Mouse (Mus musculus): ENCODE measurements around the gene Mepce. TPM values are rescaled to one million over a fixed set of nuclear protein-coding genes. Genes with fewer than 3 reads are reported as not detected.
A peak's percentile ranks its signal among the peaks of the same experiment; 100 is the strongest.
"Not testable (repeated sequence)": the region's sequence is repeated elsewhere in the genome, so short reads cannot be mapped to it uniquely, and the experiment has no call there.

Mepce gene
- polyA plus RNA-seq (2011; ENCODE audit: insufficient read depth, insufficient read length, low replicate concordance, missing spikeins), result 25.6 and 45.6 TPM in 2 replicates

DNA sequence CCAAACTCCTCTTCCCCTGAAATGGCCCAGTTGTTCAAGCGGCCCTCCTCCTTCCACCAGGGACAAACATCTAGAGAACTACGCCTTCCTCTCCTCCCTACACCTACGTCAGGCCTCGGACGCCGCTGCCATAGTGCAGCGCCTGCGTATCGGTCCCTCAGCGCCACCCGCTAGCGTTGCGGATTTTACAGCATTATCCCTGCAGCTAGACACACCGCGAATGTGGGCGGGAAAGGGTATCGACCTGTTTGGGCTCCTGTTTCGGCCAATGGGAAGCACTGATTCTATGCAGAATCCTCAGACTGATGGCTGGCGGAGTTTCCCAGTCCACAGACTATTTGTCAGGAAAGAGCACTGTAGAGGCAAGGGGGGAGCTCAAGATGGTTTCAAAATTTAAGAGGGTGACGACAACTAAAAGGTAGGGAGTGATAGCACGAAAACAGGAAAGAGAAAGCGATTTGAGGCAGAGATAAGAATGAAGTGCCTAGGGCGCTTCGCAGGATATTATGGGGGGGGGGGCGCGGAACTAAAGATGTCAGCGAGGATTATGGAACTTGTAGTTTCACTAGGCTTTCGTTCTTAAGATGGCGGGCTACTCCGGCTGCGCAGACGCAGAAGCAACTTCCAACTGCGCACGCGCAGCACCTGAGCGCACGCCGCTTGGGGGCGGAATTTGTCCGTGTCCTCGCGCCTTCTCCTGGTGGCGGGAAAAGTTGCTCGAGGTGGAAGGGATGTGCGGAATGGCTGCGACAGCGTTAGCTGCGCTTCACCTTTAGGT, at the start of gene Mepce, which contains the start of gene Zcwpw1:
Mepce (minus strand) TSS at position 505 of the 778 bp plus-strand sequence.
Zcwpw1 (plus strand) TSS at position 648 of the 778 bp plus-strand sequence.
- TF ChIP-seq CTCF (IDR thresholded peaks at IDR 0.05; ENCODE audit: control insufficient read depth, insufficient read depth, low read length) (peak; percentile 72), POLR2A (IDR thresholded peaks at IDR 0.05; ENCODE audit: borderline replicate concordance, control insufficient read depth, low read depth, low read length) (peak; percentile 84; the same call in 1 of the 2 replicates)

DNA sequence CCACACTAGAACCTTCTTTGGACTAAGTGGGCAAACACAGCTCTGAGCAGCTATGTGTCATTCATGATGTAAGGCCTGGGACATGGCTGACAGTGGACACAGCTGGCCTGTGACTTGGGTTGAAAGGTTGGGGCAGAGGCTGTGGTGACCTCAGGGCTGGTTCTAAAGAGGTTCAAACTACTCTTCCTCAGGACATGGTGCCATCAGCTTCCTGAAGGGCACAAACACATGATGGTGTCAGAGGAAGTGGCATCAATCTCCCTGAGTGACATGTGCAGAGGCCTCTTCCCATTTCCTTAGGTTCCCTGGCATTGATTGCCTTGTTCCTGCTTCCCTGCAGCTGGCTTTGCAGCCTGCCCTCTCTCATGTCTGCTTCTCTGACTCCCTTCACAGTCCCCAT, 49.7 kb upstream of the Mepce start:
- not testable (repeated sequence) for H3K4me3 ChIP-seq (replicated peaks; ENCODE audit: control insufficient read depth, low read depth, low read length); H3K4me1 ChIP-seq (ENCODE audit: control insufficient read depth, insufficient read depth, low read length)
- peak overlapping the region; percentile 88; the same call in 1 of the 2 replicates for H3K27ac ChIP-seq (ENCODE audit: control insufficient read depth, insufficient read depth, low read depth, low read length, poor library complexity)

More for the DNA sequence above, at the start of gene Mepce, which contains the start of gene Zcwpw1:
- H3K4me3 ChIP-seq (replicated peaks; ENCODE audit: control insufficient read depth, low read depth, low read length), result peak within 1 kb of the TSS; percentile 79
- WGBS, result under 1% methylated on average over 48 of the region's 48 CpGs
- peaks cover 8% of the 10 kb centered on the region for H3K4me1 ChIP-seq (ENCODE audit: control insufficient read depth, insufficient read depth, low read length)
- H3K27ac ChIP-seq (ENCODE audit: control insufficient read depth, insufficient read depth, low read depth, low read length, poor library complexity), result peak within 1 kb of the TSS; percentile 94

DNA sequence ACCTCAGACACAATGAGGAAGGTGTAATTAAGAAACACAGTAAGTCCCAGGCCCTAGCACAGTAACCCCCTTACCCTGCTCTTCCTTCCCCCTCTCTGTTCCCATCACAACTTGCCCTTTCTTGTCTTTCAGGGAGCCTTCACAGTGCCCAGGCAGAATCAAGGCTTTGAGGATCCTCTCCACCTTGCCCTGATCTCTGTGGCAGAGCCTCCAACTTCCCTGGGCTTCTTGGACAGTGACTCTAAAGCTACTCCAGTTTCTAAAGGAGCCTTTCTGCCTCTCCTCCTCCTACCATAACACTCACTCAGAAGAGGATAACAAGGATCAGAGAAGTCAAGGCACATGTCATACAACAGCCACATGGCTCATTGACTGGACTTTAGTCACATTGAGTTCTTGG, 49.2 kb upstream of the Mepce start:
- H3K27ac ChIP-seq (ENCODE audit: control insufficient read depth, insufficient read depth, low read depth, low read length, poor library complexity), result peak overlapping the region; percentile 88
- H3K4me3 ChIP-seq (replicated peaks; ENCODE audit: control insufficient read depth, low read depth, low read length), result no peak overlapping the region
- H3K4me1 ChIP-seq (ENCODE audit: control insufficient read depth, insufficient read depth, low read length), result peaks cover 3% of the 10 kb centered on the region; the same call in 1 of the 2 replicates
- no peak for TF ChIP-seq POLR2A (IDR thresholded peaks at IDR 0.05; ENCODE audit: borderline replicate concordance, control insufficient read depth, low read depth, low read length)
- no peak for TF ChIP-seq CTCF (IDR thresholded peaks at IDR 0.05; ENCODE audit: control insufficient read depth, insufficient read depth, low read length)

DNA sequence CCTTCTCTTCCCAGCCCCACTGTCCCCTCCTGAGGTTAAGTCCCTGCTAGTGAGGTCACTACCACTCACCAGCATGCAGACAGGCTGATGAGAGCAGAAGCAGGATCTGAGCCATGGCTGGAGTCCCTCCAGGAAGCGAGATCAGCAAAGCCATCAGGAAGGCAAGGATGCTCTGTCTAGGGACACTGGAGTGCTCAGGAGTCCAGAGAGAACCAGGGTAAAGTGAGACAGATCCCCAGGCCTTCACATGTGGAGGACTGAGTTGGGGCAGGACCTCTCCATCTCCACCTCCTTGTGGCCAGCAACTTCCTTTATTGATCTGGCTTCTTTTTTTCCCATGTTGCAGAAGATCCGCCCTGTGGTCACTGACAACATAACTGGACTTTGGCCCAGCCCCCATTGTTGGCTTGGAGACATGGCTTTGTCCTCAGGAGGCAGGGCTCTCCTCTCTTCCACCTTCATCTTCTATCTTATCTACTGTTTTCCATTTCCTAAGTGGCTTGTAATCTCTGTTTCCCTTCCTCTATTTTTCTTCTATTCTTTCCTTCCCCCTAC, 48.6 kb upstream of the Mepce start, which contains the start of gene Pilra:
Pilra (minus strand) TSS at position 316 of the 555 bp plus-strand sequence.
- H3K4me1 ChIP-seq (ENCODE audit: control insufficient read depth, insufficient read depth, low read length), result not testable (repeated sequence)
- peak within 1 kb of the TSS; percentile 61 for H3K4me3 ChIP-seq (replicated peaks; ENCODE audit: control insufficient read depth, low read depth, low read length)

DNA sequence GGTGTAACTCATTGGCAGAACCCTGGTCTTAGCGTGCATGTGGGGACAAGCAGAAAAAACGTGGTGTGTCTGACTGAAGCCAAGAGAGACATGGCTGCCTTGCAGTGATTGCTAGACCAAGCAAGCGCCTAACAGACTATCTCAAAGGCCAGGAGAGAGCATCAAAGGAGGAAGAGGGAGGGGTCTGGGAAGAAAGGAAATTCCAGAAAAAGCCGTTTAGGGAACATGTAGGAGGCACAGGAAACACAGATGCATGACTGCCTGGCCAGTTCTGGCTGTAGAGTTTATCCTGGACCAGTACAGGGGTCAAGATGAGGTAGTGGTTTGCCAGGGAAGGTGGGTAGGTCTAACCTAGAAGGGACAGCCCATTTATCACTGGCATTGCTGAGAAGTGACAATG, 46.0 kb upstream of the Mepce start:
- TF ChIP-seq CTCF (IDR thresholded peaks at IDR 0.05; ENCODE audit: control insufficient read depth, insufficient read depth, low read length) (no peak), POLR2A (IDR thresholded peaks at IDR 0.05; ENCODE audit: borderline replicate concordance, control insufficient read depth, low read depth, low read length) (no peak)
- no peak overlapping the region for H3K27ac ChIP-seq (ENCODE audit: control insufficient read depth, insufficient read depth, low read depth, low read length, poor library complexity)
- peaks cover 12% of the 10 kb centered on the region for H3K4me1 ChIP-seq (ENCODE audit: control insufficient read depth, insufficient read depth, low read length)
- WGBS, result 55% methylated on average over 4 of the region's 4 CpGs
- peak overlapping the region; percentile 32 for H3K4me3 ChIP-seq (replicated peaks; ENCODE audit: control insufficient read depth, low read depth, low read length)

More for the DNA sequence above, 48.6 kb upstream of the Mepce start, which contains the start of gene Pilra:
- 30% methylated on average over 2 of the region's 2 CpGs for WGBS
- H3K27ac ChIP-seq (ENCODE audit: control insufficient read depth, insufficient read depth, low read depth, low read length, poor library complexity), result peak within 1 kb of the TSS; percentile 88

- H3K27ac ChIP-seq (ENCODE audit: control insufficient read depth, insufficient read depth, low read depth, low read length, poor library complexity), result peak overlapping the region; percentile 83; the same call in 1 of the 2 replicates
- 35% methylated on average over 6 of the region's 6 CpGs for WGBS
- TF ChIP-seq CTCF (IDR thresholded peaks at IDR 0.05; ENCODE audit: control insufficient read depth, insufficient read depth, low read length) (no peak), POLR2A (IDR thresholded peaks at IDR 0.05; ENCODE audit: borderline replicate concordance, control insufficient read depth, low read depth, low read length) (no peak)
- H3K4me3 ChIP-seq (replicated peaks; ENCODE audit: control insufficient read depth, low read depth, low read length), result peak overlapping the region; percentile 29
- H3K4me1 ChIP-seq (ENCODE audit: control insufficient read depth, insufficient read depth, low read length), result peaks cover 10% of the 10 kb centered on the region
Measured at GRCm38 (mm10) chr5:137831506-137831905, 44.1 kb upstream of the Mepce start.

DNA sequence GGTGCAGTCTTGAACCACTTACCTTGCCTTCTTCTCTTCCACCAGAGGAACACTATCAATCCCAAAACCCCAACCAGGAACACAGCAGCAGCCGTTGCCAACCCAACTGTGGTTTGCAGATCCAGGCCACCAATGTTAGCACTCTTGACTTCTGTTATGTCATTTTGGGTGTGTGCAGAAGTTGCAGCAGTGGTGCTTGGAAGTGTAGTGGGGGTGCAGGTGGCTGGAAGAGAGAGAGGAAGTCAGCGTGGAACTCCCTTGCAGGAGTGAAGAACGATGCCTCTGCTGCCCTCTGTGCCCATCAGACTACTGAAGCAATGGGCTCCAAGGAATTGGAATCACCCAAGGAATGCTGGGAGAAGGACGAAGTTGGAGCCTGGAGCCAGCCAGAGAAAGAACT, 43.7 kb upstream of the Mepce start:
- Histone ChIP-seq H3K4me1 (ENCODE audit: control insufficient read depth, insufficient read depth, low read length) (peaks cover 10% of the 10 kb centered on the region), H3K27ac (ENCODE audit: control insufficient read depth, insufficient read depth, low read depth, low read length, poor library complexity) (peak overlapping the region; percentile 83), H3K4me3 (replicated peaks; ENCODE audit: control insufficient read depth, low read depth, low read length) (peak overlapping the region; percentile 29)
- WGBS, result 23% methylated on average over 4 of the region's 4 CpGs
- TF ChIP-seq POLR2A (IDR thresholded peaks at IDR 0.05; ENCODE audit: borderline replicate concordance, control insufficient read depth, low read depth, low read length), result no peak
- no peak for TF ChIP-seq CTCF (IDR thresholded peaks at IDR 0.05; ENCODE audit: control insufficient read depth, insufficient read depth, low read length)

- TF ChIP-seq CTCF (IDR thresholded peaks at IDR 0.05; ENCODE audit: control insufficient read depth, insufficient read depth, low read length) (no peak), POLR2A (IDR thresholded peaks at IDR 0.05; ENCODE audit: borderline replicate concordance, control insufficient read depth, low read depth, low read length) (no peak)
- 37% methylated on average over 7 of the region's 7 CpGs for WGBS
- Histone ChIP-seq H3K4me3 (replicated peaks; ENCODE audit: control insufficient read depth, low read depth, low read length) (peak overlapping the region; percentile 3), H3K4me1 (ENCODE audit: control insufficient read depth, insufficient read depth, low read length) (peaks cover 16% of the 10 kb centered on the region), H3K27ac (ENCODE audit: control insufficient read depth, insufficient read depth, low read depth, low read length, poor library complexity) (peak overlapping the region; percentile 83)
Measured at GRCm38 (mm10) chr5:137830238-137830637, 42.8 kb upstream of the Mepce start.

Data from bone marrow, adult 2 months (tissue).